Mouse (Mus musculus) lung, adult 2 months (tissue): ENCODE data around the gene Patj.

Experiments
- CTCF ChIP-seq: fragments of 200-500 bp; IDR thresholded peaks from 2 replicates; pipeline ENCODE4 v1.5.1; 2011; ENCODE audit warnings: mild to moderate bottlenecking, low read length, control low read depth; ENCODE audit not compliant: insufficient read depth
- POLR2A ChIP-seq: fragments of 200-500 bp; IDR thresholded peaks from 2 replicates; pipeline ENCODE4 v1.6.1; 2011; ENCODE audit warnings: low read depth, mild to moderate bottlenecking, control low read depth, low read length, borderline replicate concordance; ENCODE audit errors: extremely low read depth

GRCm38 (mm10) chr4:98603131-98603530 is 207.5 kb downstream of the Patj start:
- no peak for TF ChIP-seq CTCF
- TF ChIP-seq POLR2A, result no peak
